Mouse (Mus musculus) hindbrain, embryonic 13.5 days (tissue): Measurements from ENCODE around the gene Ankrd28. TPM values are rescaled to one million over a fixed set of nuclear protein-coding genes. Genes with fewer than 3 reads are reported as not detected.

Experiments
- ATAC-seq: fragments of 200-750 bp; cut with Nextera tagmentation; 2 replicates; pipeline ENCODE4 v1.8.0; 2017; ENCODE audit warnings: moderate TSS enrichment; ENCODE audit not compliant: low FRiP score
- H3K27ac ChIP-seq: fragments of 300-500 bp; sonication (generic); 2 replicates; pipeline ENCODE4 v1.5.1; 2015; ENCODE audit warnings: inconsistent platforms, mild to moderate bottlenecking, moderate library complexity
- H3K27me3 ChIP-seq: fragments of 300-500 bp; sonication (generic); 2 replicates; pipeline ENCODE4 v1.6.1; 2015; ENCODE audit warnings: mild to moderate bottlenecking, inconsistent platforms
- H3K36me3 ChIP-seq: fragments of 300-500 bp; sonication (generic); 2 replicates; pipeline ENCODE4 v1.6.1; 2015; ENCODE audit warnings: mild to moderate bottlenecking, inconsistent platforms
- H3K4me1 ChIP-seq: fragments of 300-500 bp; sonication (generic); replicated peaks from 2 replicates; pipeline ENCODE4 v1.6.1; 2015; ENCODE audit warnings: inconsistent platforms
- H3K4me2 ChIP-seq: fragments of 300-500 bp; sonication (generic); 2 replicates; pipeline ENCODE4 v1.6.1; 2015; ENCODE audit warnings: inconsistent platforms, mild to moderate bottlenecking, moderate library complexity
- H3K4me3 ChIP-seq: fragments of 300-500 bp; sonication (generic); 2 replicates; pipeline ENCODE4 v1.5.1; 2015; ENCODE audit warnings: mild to moderate bottlenecking, inconsistent platforms
- H3K9ac ChIP-seq: fragments of 300-500 bp; sonication (generic); 2 replicates; pipeline ENCODE4 v1.6.1; 2015; ENCODE audit warnings: mild to moderate bottlenecking, inconsistent platforms
- H3K9me3 ChIP-seq: fragments of 300-500 bp; sonication (generic); 2 replicates; pipeline ENCODE4 v1.6.1; 2016; ENCODE audit warnings: inconsistent platforms
- WGBS: fragments of 180-500 bp; shearing (Covaris S2); methylation state at CpG from one replicate; pipeline ENCODE4 v1.1.7; 2015; 5-methylcytosine and 5-hydroxymethylcytosine counted together
- polyA plus RNA-seq: library from polyadenylated mRNA; unstranded; fragments of >200 nt; fragmentation: Nextera tagmentation; extraction: Ambion mirVana; gene quantifications from 2 replicates; pipeline ENCODE4 v1.2.1, GENCODE M21; 2015

Ankrd28 gene
- polyA plus RNA-seq, 1 experiment from 2014 or later: 7.8 TPM

- Histone ChIP-seq H3K27ac (no peak overlapping the region), H3K9me3 (no peaks in the 10 kb centered on the region), H3K4me3 (no peak overlapping the region), H3K4me1 (no peaks in the 10 kb centered on the region), H3K4me2 (no peak overlapping the region), H3K36me3 (peaks cover 12% of the 10 kb centered on the region), H3K27me3 (no peaks in the 10 kb centered on the region), H3K9ac (no peak overlapping the region)
- no peak for ATAC-seq
- WGBS: 84% methylated on average over 6 of the region's 6 CpGs
Measured at GRCm38 (mm10) chr14:31748239-31748873, 82.1 kb downstream of the Ankrd28 start.

GRCm38 (mm10) chr14:31742523-31742922 lies 87.9 kb downstream of the Ankrd28 start:
- no peak overlapping the region for H3K27ac ChIP-seq
- no peak overlapping the region for H3K4me2 ChIP-seq
- ATAC-seq: no peak
- H3K4me1 ChIP-seq: no peaks in the 10 kb centered on the region
- no peak overlapping the region for H3K4me3 ChIP-seq
- peaks cover 44% of the 10 kb centered on the region for H3K36me3 ChIP-seq
- H3K27me3 ChIP-seq: no peaks in the 10 kb centered on the region
- no peaks in the 10 kb centered on the region for H3K9me3 ChIP-seq
- no peak overlapping the region for H3K9ac ChIP-seq
- WGBS: 93% methylated on average over 3 of the region's 3 CpGs

GRCm38 (mm10) chr14:31734811-31735210 lies 95.6 kb downstream of the Ankrd28 start:
- H3K9ac ChIP-seq: no peak overlapping the region
- no peak overlapping the region for H3K27ac ChIP-seq
- H3K4me3 ChIP-seq: no peak overlapping the region
- H3K4me2 ChIP-seq: no peak overlapping the region
- H3K9me3 ChIP-seq: no peaks in the 10 kb centered on the region
- H3K27me3 ChIP-seq: no peaks in the 10 kb centered on the region
- peaks cover 38% of the 10 kb centered on the region for H3K36me3 ChIP-seq
- no peak for ATAC-seq
- H3K4me1 ChIP-seq: no peaks in the 10 kb centered on the region
- WGBS: 94% methylated on average over 2 of the region's 2 CpGs

- H3K4me2 ChIP-seq: no peak overlapping the region
- no peak overlapping the region for H3K9ac ChIP-seq
- H3K4me1 ChIP-seq: no peaks in the 10 kb centered on the region
- H3K9me3 ChIP-seq: no peaks in the 10 kb centered on the region
- H3K36me3 ChIP-seq: peaks cover 36% of the 10 kb centered on the region
- ATAC-seq: no peak
- 98% methylated on average over 3 of the region's 3 CpGs for WGBS
- no peak overlapping the region for H3K4me3 ChIP-seq
- H3K27ac ChIP-seq: no peak overlapping the region
- H3K27me3 ChIP-seq: no peaks in the 10 kb centered on the region
Measured at GRCm38 (mm10) chr14:31727522-31727921, 102.9 kb downstream of the Ankrd28 start.

GRCm38 (mm10) chr14:31722746-31723145 lies 107.7 kb downstream of the Ankrd28 start:
- 89% methylated on average over 1 of the region's 1 CpGs for WGBS
- H3K36me3 ChIP-seq: peaks cover 53% of the 10 kb centered on the region

GRCm38 (mm10) chr14:31721256-31721655 lies 109.2 kb downstream of the Ankrd28 start:
- 83% methylated on average over 3 of the region's 3 CpGs for WGBS
- no peak overlapping the region for H3K9ac ChIP-seq
- H3K9me3 ChIP-seq: no peaks in the 10 kb centered on the region
- H3K36me3 ChIP-seq: peaks cover 51% of the 10 kb centered on the region
- no peak for ATAC-seq
- H3K4me2 ChIP-seq: no peak overlapping the region
- no peak overlapping the region for H3K27ac ChIP-seq
- no peaks in the 10 kb centered on the region for H3K4me1 ChIP-seq
- no peaks in the 10 kb centered on the region for H3K27me3 ChIP-seq
- H3K4me3 ChIP-seq: no peak overlapping the region

More at GRCm38 (mm10) chr14:31722746-31723145, 107.7 kb downstream of the Ankrd28 start:
- H3K4me2 ChIP-seq: no peak overlapping the region
- no peak overlapping the region for H3K27ac ChIP-seq
- no peak for ATAC-seq
- H3K27me3 ChIP-seq: no peaks in the 10 kb centered on the region
- H3K4me3 ChIP-seq: no peak overlapping the region
- H3K9me3 ChIP-seq: no peaks in the 10 kb centered on the region
- H3K4me1 ChIP-seq: no peaks in the 10 kb centered on the region
- H3K9ac ChIP-seq: no peak overlapping the region

GRCm38 (mm10) chr14:31718332-31718731 lies 112.1 kb downstream of the Ankrd28 start:
- Histone ChIP-seq H3K27me3 (no peaks in the 10 kb centered on the region), H3K36me3 (peaks cover 58% of the 10 kb centered on the region), H3K4me3 (no peak overlapping the region), H3K9ac (no peak overlapping the region), H3K4me2 (no peak overlapping the region), H3K4me1 (no peaks in the 10 kb centered on the region), H3K27ac (no peak overlapping the region), H3K9me3 (no peaks in the 10 kb centered on the region)
- 94% methylated on average over 2 of the region's 2 CpGs for WGBS
- no peak for ATAC-seq

- no peak for ATAC-seq
- no peak overlapping the region for H3K27ac ChIP-seq
- no peak overlapping the region for H3K4me2 ChIP-seq
- peaks cover 61% of the 10 kb centered on the region for H3K36me3 ChIP-seq
- no peaks in the 10 kb centered on the region for H3K27me3 ChIP-seq
- H3K9ac ChIP-seq: no peak overlapping the region
- H3K9me3 ChIP-seq: no peaks in the 10 kb centered on the region
- no peak overlapping the region for H3K4me3 ChIP-seq
- WGBS: 96% methylated on average over 5 of the region's 5 CpGs
- H3K4me1 ChIP-seq: no peaks in the 10 kb centered on the region
Measured at GRCm38 (mm10) chr14:31717360-31717759, 113.1 kb downstream of the Ankrd28 start.

- Histone ChIP-seq H3K4me3 (no peak overlapping the region), H3K36me3 (peaks cover 60% of the 10 kb centered on the region), H3K27me3 (no peaks in the 10 kb centered on the region), H3K9ac (no peak overlapping the region), H3K9me3 (no peaks in the 10 kb centered on the region), H3K4me2 (no peak overlapping the region), H3K27ac (no peak overlapping the region), H3K4me1 (no peaks in the 10 kb centered on the region)
- no peak for ATAC-seq
Measured at GRCm38 (mm10) chr14:31715669-31716068, 114.8 kb downstream of the Ankrd28 start.

GRCm38 (mm10) chr14:31709343-31709742 lies 121.1 kb downstream of the Ankrd28 start:
- Histone ChIP-seq H3K27ac (no peak overlapping the region), H3K4me1 (no peaks in the 10 kb centered on the region), H3K9me3 (no peaks in the 10 kb centered on the region), H3K9ac (no peak overlapping the region), H3K4me2 (no peak overlapping the region), H3K36me3 (peaks cover 45% of the 10 kb centered on the region), H3K4me3 (no peak overlapping the region), H3K27me3 (no peaks in the 10 kb centered on the region)
- ATAC-seq: no peak
- WGBS: 93% methylated on average over 1 of the region's 1 CpGs

GRCm38 (mm10) chr14:31700376-31700775 lies 130.1 kb downstream of the Ankrd28 start:
- Histone ChIP-seq H3K4me1 (no peaks in the 10 kb centered on the region), H3K4me3 (no peak overlapping the region), H3K27me3 (no peaks in the 10 kb centered on the region), H3K36me3 (peaks cover 70% of the 10 kb centered on the region), H3K4me2 (no peak overlapping the region), H3K27ac (no peak overlapping the region), H3K9me3 (no peaks in the 10 kb centered on the region), H3K9ac (no peak overlapping the region)
- WGBS: 93% methylated on average over 2 of the region's 2 CpGs
- no peak for ATAC-seq

GRCm38 (mm10) chr14:31697755-31698154 lies 132.7 kb downstream of the Ankrd28 start:
- ATAC-seq: no peak

GRCm38 (mm10) chr14:31697346-31697745 lies 133.1 kb downstream of the Ankrd28 start:
- no peaks in the 10 kb centered on the region for H3K9me3 ChIP-seq

More at GRCm38 (mm10) chr14:31697755-31698154, 132.7 kb downstream of the Ankrd28 start:
- Histone ChIP-seq H3K4me2 (no peak overlapping the region), H3K4me3 (no peak overlapping the region), H3K27ac (no peak overlapping the region), H3K9me3 (no peaks in the 10 kb centered on the region), H3K4me1 (no peaks in the 10 kb centered on the region), H3K36me3 (peaks cover 49% of the 10 kb centered on the region), H3K27me3 (no peaks in the 10 kb centered on the region), H3K9ac (no peak overlapping the region)
- 93% methylated on average over 4 of the region's 4 CpGs for WGBS

More at GRCm38 (mm10) chr14:31697346-31697745, 133.1 kb downstream of the Ankrd28 start:
- Histone ChIP-seq H3K4me2 (no peak overlapping the region), H3K36me3 (peaks cover 44% of the 10 kb centered on the region), H3K4me1 (no peaks in the 10 kb centered on the region), H3K27ac (no peak overlapping the region), H3K9ac (no peak overlapping the region), H3K4me3 (no peak overlapping the region), H3K27me3 (no peaks in the 10 kb centered on the region)
- ATAC-seq: no peak
- 95% methylated on average over 3 of the region's 3 CpGs for WGBS
